Mouse (Mus musculus) stomach, postnatal 0 days (tissue): ENCODE data around the gene Lman2. TPM values are rescaled to one million over a fixed set of nuclear protein-coding genes. Genes with fewer than 3 reads are reported as not detected.
A peak's percentile ranks its signal among the peaks of the same experiment; 100 is the strongest.

Experiments
- ATAC-seq: fragments of 200-750 bp; cut with Nextera tagmentation; 2 replicates; pipeline ENCODE4 v1.8.0; 2017; ENCODE audit not compliant: low FRiP score, low TSS enrichment
- DNase-seq: peaks from one replicate; pipeline ENCODE4 v3.0.0-alpha.2; 2016; ENCODE audit warnings: low spot score
- H3K27ac ChIP-seq: fragments of 300-500 bp; sonication (generic); replicated peaks from 2 replicates; pipeline ENCODE4 v1.5.1; 2014; ENCODE audit warnings: mild to moderate bottlenecking, control low read depth
- H3K27me3 ChIP-seq: fragments of 300-500 bp; sonication (generic); 2 replicates; pipeline ENCODE4 v1.6.1; 2014; ENCODE audit warnings: low read length; ENCODE audit not compliant: control insufficient read depth, insufficient read depth
- H3K36me3 ChIP-seq: fragments of 300-500 bp; sonication (generic); 2 replicates; pipeline ENCODE4 v1.6.1; 2014; ENCODE audit warnings: low read length, mixed read lengths; ENCODE audit not compliant: control insufficient read depth, insufficient read depth
- H3K4me1 ChIP-seq: fragments of 300-500 bp; sonication (generic); replicated peaks from 2 replicates; pipeline ENCODE4 v1.6.1; 2014; ENCODE audit warnings: antibody characterized with exemption; ENCODE audit not compliant: control insufficient read depth, insufficient read depth
- H3K4me2 ChIP-seq: fragments of 300-500 bp; sonication (generic); replicated peaks from 2 replicates; pipeline ENCODE4 v1.6.1; 2014; ENCODE audit warnings: low read depth, mild to moderate bottlenecking, control low read depth, moderate library complexity
- H3K4me3 ChIP-seq: fragments of 300-500 bp; sonication (generic); 2 replicates; pipeline ENCODE4 v1.5.1; 2014; ENCODE audit warnings: low read depth, low read length, control low read depth
- H3K9ac ChIP-seq: fragments of 300-500 bp; sonication (generic); 2 replicates; pipeline ENCODE4 v1.6.1; 2014; ENCODE audit warnings: mild to moderate bottlenecking, low read length, control low read depth, mixed read lengths
- H3K9me3 ChIP-seq: fragments of 300-500 bp; sonication (generic); 2 replicates; pipeline ENCODE4 v1.6.1; 2016; ENCODE audit warnings: low read length; ENCODE audit not compliant: control insufficient read depth
- CTCF ChIP-seq: IDR thresholded peaks from 2 replicates; pipeline ENCODE4 v1.5.1; 2016; ENCODE audit warnings: antibody characterized with exemption, low read depth, mild to moderate bottlenecking, moderate library complexity
- EP300 ChIP-seq: optimal IDR thresholded peaks from 2 replicates; pipeline ENCODE3; 2016; ENCODE audit warnings: antibody characterized with exemption
- WGBS: fragments of 180-500 bp; shearing (Covaris S2); extraction: QIAGEN DNeasy Blood & Tissue Kit; methylation state at CpG from one replicate; pipeline ENCODE4 v1.1.7; 2014; 5-methylcytosine and 5-hydroxymethylcytosine counted together
- polyA plus RNA-seq: library from polyadenylated mRNA; unstranded; fragments of >200 nt; fragmentation: Nextera tagmentation; extraction: Ambion mirVana; gene quantifications from 2 replicates; pipeline ENCODE4 v1.2.1, GENCODE M21; 2015

Lman2 gene
- polyA plus RNA-seq, 1 experiment from 2014 or later: 73.7 TPM

GRCm38 (mm10) chr13:55398088-55398487 lies 35.5 kb upstream of the Lman2 start, which contains the start of gene Slc34a1:
TSS of gene Slc34a1 (plus strand) at chr13:55398187.
- TF ChIP-seq CTCF (no peak), EP300 (no peak)
- no peaks in the 10 kb centered on the region for H3K27me3 ChIP-seq
- ATAC-seq: no peak
- 0 out of 2 replicates have a peak, but pooled peaks cover 3% of the 10 kb centered on the region for H3K4me1 ChIP-seq
- H3K9me3 ChIP-seq: no peaks in the 10 kb centered on the region
- no peaks in the 10 kb centered on the region for H3K36me3 ChIP-seq
- no peak for DNase-seq
- no peak within 1 kb of the TSS for H3K4me2 ChIP-seq
- no peak within 1 kb of the TSS for H3K9ac ChIP-seq
- H3K4me3 ChIP-seq: no peak within 1 kb of the TSS
- H3K27ac ChIP-seq: no peak within 1 kb of the TSS
- WGBS: 82% methylated on average over 1 of the region's 1 CpGs

DNA sequence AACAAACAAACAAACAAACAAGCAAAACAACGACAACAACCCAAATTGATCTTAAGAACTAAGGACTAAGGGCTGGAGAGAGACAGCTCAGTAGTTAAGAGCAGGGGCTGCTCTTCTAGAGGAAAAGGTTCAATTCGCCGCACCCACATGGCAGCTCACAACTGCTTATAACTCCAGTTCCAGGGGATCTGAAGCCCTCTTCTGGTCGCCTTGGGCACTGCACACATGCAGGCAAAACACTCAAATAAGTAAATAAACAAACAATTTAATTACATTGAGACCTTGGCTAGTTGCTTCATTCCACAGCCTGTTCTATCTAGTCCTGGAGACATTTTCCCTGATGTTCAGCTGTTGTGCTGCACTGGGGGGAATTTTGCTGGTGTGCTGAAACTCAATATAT lies 30.4 kb upstream of the Lman2 start:
- Histone ChIP-seq H3K9me3 (no peaks in the 10 kb centered on the region), H3K9ac (no peak overlapping the region), H3K27ac (no peak overlapping the region), H3K4me3 (no peak overlapping the region), H3K4me2 (no peak overlapping the region), H3K36me3 (no peaks in the 10 kb centered on the region), H3K27me3 (no peaks in the 10 kb centered on the region), H3K4me1 (no peaks in the 10 kb centered on the region)
- TF ChIP-seq EP300 (no peak), CTCF (peak; percentile 60)
- DNase-seq (no peak), ATAC-seq (no peak)
- WGBS: 69% methylated on average over 4 of the region's 4 CpGs

GRCm38 (mm10) chr13:55391626-55392029 lies 29.0 kb upstream of the Lman2 start:
- Histone ChIP-seq H3K36me3 (no peaks in the 10 kb centered on the region), H3K9me3 (0 out of 2 replicates have a peak, but pooled peaks cover 3% of the 10 kb centered on the region), H3K27me3 (no peaks in the 10 kb centered on the region), H3K4me3 (no peak overlapping the region), H3K9ac (no peak overlapping the region), H3K27ac (no peak overlapping the region), H3K4me1 (no peaks in the 10 kb centered on the region), H3K4me2 (no peak overlapping the region)
- TF ChIP-seq EP300: no peak
- no peak for TF ChIP-seq CTCF
- ATAC-seq: no peak
- DNase-seq: no peak
- 91% methylated on average over 1 of the region's 1 CpGs for WGBS

DNA sequence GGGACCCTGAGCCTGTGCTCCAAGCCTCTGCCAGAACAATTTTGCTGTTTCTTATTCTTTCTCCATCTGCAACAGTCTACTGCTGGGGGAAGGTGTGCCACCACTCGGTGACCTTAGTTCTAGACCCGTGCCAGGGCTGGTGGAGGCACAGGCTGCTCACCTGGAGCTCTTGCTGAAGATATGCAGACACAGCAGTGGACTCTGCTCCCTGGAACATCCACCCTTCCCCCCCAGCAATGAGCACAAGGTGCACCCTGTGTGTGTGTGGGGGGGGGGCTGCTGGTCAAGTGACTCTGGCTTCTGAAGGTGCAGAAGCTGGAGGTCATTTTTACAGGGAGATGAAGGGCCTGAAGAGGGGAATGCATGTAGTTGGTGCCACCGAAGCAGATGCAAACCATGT lies 28.1 kb upstream of the Lman2 start:
- no peak overlapping the region for H3K4me2 ChIP-seq
- 0 out of 2 replicates have a peak, but pooled peaks cover 3% of the 10 kb centered on the region for H3K9me3 ChIP-seq
- DNase-seq (no peak), ATAC-seq (no peak)
- H3K27ac ChIP-seq: no peak overlapping the region
- H3K27me3 ChIP-seq: no peaks in the 10 kb centered on the region
- 74% methylated on average over 3 of the region's 3 CpGs for WGBS
- H3K9ac ChIP-seq: no peak overlapping the region
- H3K4me1 ChIP-seq: no peaks in the 10 kb centered on the region
- no peak overlapping the region for H3K4me3 ChIP-seq
- TF ChIP-seq EP300: no peak
- TF ChIP-seq CTCF: no peak
- no peaks in the 10 kb centered on the region for H3K36me3 ChIP-seq

DNA sequence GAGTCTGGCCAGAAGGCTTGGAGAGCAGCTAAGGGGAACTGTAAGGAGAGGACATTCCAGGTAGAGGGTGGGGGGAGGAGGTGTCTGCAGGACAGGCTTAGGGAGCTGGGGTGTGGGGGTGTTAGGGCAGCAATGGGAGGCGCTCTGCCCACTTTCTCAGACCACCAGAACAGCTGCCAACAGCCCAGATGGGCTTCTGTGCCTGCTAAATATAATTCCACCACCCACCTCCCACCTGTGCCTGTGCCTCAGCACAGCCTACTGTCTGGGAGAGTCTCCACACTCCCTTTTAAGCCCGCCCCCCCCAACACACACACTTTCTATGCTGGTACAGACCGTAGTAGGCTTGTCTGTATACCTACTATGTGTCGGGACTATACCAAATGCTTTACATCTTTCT lies 19.2 kb upstream of the Lman2 start:
- H3K4me1 ChIP-seq: no peaks in the 10 kb centered on the region; the same call in 1 of the 2 replicates
- H3K27ac ChIP-seq: no peak overlapping the region
- H3K9ac ChIP-seq: no peak overlapping the region
- ATAC-seq (no peak), DNase-seq (no peak)
- H3K9me3 ChIP-seq: no peaks in the 10 kb centered on the region
- 80% methylated on average over 4 of the region's 4 CpGs for WGBS
- H3K4me2 ChIP-seq: no peak overlapping the region
- H3K36me3 ChIP-seq: no peaks in the 10 kb centered on the region
- H3K4me3 ChIP-seq: no peak overlapping the region
- no peak for TF ChIP-seq EP300
- TF ChIP-seq CTCF: no peak
- H3K27me3 ChIP-seq: no peaks in the 10 kb centered on the region

DNA sequence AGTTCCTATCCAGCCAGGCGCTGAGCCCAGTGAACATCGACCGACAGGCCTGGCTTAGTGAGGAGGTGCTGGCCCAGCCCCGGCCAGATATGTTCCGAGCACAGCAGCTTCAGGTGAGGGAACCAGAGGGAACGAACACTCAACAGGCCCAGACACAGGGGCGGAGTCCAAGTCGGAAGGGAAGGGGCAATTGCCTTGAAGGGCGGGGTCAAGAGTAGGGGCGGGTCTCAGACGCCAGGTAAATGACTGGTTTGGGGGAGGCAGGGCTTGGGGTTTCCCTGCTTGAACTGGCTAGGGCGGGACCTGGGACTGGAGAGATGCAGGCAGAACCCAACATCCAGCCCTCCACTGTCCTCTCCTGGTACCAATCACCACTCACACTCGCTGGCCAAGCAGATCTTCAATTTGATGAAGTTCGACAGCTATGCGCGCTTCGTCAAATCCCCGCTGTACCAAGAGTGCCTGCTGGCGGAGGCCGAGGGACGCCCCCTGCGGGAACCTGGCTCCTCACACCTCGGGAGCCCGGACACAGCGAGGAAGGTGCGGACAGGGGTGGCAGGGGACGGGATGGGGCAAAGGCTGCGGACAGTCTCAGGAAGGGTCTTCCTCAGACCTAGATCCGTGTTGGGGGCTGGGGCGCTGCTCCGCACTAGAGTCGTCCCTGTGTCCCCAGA lies 16.5 kb upstream of the Lman2 start:
- Histone ChIP-seq H3K36me3 (no peaks in the 10 kb centered on the region), H3K4me1 (no peaks in the 10 kb centered on the region; the same call in 1 of the 2 replicates), H3K27me3 (no peaks in the 10 kb centered on the region), H3K27ac (no peak overlapping the region), H3K9ac (no peak overlapping the region), H3K4me2 (no peak overlapping the region), H3K9me3 (no peaks in the 10 kb centered on the region), H3K4me3 (no peak overlapping the region)
- peak; percentile 43; the same call in 1 of the 2 replicates for ATAC-seq
- TF ChIP-seq CTCF (peak; percentile 37), EP300 (no peak)
- peak; percentile 50 for DNase-seq
- 15% methylated on average over 31 of the region's 32 CpGs for WGBS
